Mouse (Mus musculus): ENCODE measurements around the gene AU040320. TPM values are rescaled to one million over a fixed set of nuclear protein-coding genes. Genes with fewer than 3 reads are reported as not detected.

AU040320 gene
- polyA plus RNA-seq, 1 experiment from 2014 or later: 18.9 TPM

DNA sequence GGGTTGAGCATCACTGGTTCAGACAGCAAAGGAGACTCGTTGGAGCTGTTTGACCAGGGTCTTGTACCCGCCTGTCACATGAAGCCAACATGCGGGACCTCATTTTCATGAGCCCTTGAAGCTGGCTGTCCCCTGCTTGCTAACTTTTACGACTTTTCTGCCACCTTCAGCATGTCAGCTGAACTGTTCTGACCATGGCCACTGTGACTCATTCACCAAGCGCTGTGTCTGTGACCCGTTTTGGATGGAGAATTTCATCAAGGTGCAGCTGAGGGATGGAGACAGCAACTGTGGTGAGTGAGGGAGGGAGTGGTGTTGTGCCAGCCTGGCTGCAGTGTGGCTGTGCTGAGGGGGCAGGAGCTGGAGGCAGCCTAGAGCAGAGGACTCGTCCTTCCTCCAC, 93.6 kb downstream of the AU040320 start:
- H3K36me3 ChIP-seq (ENCODE audit: control insufficient read depth, insufficient read depth, low read length): peaks cover 2% of the 10 kb centered on the region; the same call in 1 of the 2 replicates
- no peak for ATAC-seq (ENCODE audit: insufficient number of reproducible peaks, low FRiP score, low TSS enrichment, low read depth)
- no peak overlapping the region for H3K9ac ChIP-seq (ENCODE audit: low read length)
- no peaks in the 10 kb centered on the region for H3K9me3 ChIP-seq (ENCODE audit: control insufficient read depth, low read length)
- no peak for DNase-seq (ENCODE audit: low spot score)
- 54% methylated on average over 7 of the region's 7 CpGs for WGBS
- no peak overlapping the region for H3K4me3 ChIP-seq (ENCODE audit: low read depth, low read length)
- H3K4me1 ChIP-seq (ENCODE audit: control insufficient read depth, insufficient read depth, low read length): no peaks in the 10 kb centered on the region
- no peak overlapping the region for H3K4me2 ChIP-seq (ENCODE audit: low read depth, severe bottlenecking)
- no peaks in the 10 kb centered on the region for H3K27me3 ChIP-seq (ENCODE audit: control insufficient read depth, insufficient read depth, low read length)
- H3K27ac ChIP-seq (replicated peaks; ENCODE audit: low read depth, low read length): no peak overlapping the region

DNA sequence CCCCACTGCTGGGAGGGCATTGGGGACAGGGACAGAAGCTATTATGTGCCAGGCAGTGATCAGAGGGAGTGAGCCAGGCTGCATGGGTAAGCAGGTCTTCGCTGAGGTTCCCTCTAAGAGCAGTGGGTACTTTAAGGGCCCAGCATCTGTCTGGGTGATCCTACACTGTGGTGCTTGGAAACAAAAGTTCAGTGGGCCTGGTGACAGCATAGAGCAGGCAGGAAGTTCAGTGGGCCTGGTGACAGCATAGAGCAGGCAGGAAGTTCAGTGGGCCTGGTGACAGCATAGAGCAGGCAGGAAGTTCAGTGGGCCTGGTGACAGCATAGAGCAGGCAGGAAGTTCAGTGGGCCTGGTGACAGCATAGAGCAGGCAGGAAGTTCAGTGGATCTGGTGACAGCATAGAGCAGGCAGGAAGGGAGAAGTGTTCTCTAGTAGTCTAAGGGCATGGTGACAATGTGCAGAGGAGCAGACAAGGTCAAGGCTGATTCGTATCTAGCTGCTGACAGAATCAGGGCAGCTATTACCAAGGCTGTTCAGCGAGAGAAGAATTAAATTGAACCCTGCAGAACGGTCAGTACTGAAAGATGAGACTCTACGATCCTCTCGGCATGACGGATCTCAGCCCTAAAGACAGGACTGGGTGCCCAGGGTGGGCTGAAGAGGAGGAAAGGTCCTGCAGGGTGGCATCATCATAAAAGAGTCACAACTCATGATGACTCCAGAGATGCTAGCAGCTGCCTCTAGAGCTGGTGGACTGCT, 96.9 kb downstream of the AU040320 start:
- no peak for DNase-seq (ENCODE audit: low spot score)
- H3K4me1 ChIP-seq (ENCODE audit: control insufficient read depth, insufficient read depth, low read length): no peaks in the 10 kb centered on the region
- H3K4me3 ChIP-seq (ENCODE audit: low read depth, low read length): no peak overlapping the region
- 77% methylated on average over 7 of the region's 7 CpGs for WGBS
- no peak overlapping the region for H3K4me2 ChIP-seq (ENCODE audit: low read depth, severe bottlenecking)
- no peaks in the 10 kb centered on the region for H3K9me3 ChIP-seq (ENCODE audit: control insufficient read depth, low read length)
- no peak for ATAC-seq (ENCODE audit: insufficient number of reproducible peaks, low FRiP score, low TSS enrichment, low read depth)
- no peak overlapping the region for H3K27ac ChIP-seq (replicated peaks; ENCODE audit: low read depth, low read length)
- H3K36me3 ChIP-seq (ENCODE audit: control insufficient read depth, insufficient read depth, low read length): peaks cover 3% of the 10 kb centered on the region
- 0 out of 2 replicates have a peak overlapping the region, but pooled peaks have one; percentile 17 for H3K9ac ChIP-seq (ENCODE audit: low read length)
- no peaks in the 10 kb centered on the region for H3K27me3 ChIP-seq (ENCODE audit: control insufficient read depth, insufficient read depth, low read length)

DNA sequence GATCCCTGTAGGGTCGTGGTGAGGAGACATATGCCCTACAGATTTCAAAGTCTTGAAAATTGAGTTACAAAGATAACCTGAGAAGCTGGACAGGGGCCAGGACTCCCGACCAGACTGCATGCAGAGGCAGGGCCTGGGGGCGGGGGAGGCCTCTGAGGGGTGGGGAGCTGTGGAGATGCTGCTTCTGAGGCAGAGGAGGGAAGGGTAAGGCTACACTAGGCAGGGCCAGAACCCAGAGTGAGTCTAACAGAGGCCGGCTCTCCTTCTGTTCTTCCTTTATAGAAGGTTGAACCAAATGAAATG, 97.4 kb downstream of the AU040320 start:
- Histone ChIP-seq H3K36me3 (ENCODE audit: control insufficient read depth, insufficient read depth, low read length) (peaks cover 3% of the 10 kb centered on the region), H3K4me3 (ENCODE audit: low read depth, low read length) (no peak overlapping the region), H3K27ac (replicated peaks; ENCODE audit: low read depth, low read length) (no peak overlapping the region), H3K4me2 (ENCODE audit: low read depth, severe bottlenecking) (no peak overlapping the region), H3K9me3 (ENCODE audit: control insufficient read depth, low read length) (no peaks in the 10 kb centered on the region), H3K9ac (ENCODE audit: low read length) (no peak overlapping the region), H3K4me1 (ENCODE audit: control insufficient read depth, insufficient read depth, low read length) (no peaks in the 10 kb centered on the region), H3K27me3 (ENCODE audit: control insufficient read depth, insufficient read depth, low read length) (no peaks in the 10 kb centered on the region)
- 57% methylated on average over 4 of the region's 4 CpGs for WGBS
- no peak for DNase-seq (ENCODE audit: low spot score)
- ATAC-seq (ENCODE audit: insufficient number of reproducible peaks, low FRiP score, low TSS enrichment, low read depth): no peak

DNA sequence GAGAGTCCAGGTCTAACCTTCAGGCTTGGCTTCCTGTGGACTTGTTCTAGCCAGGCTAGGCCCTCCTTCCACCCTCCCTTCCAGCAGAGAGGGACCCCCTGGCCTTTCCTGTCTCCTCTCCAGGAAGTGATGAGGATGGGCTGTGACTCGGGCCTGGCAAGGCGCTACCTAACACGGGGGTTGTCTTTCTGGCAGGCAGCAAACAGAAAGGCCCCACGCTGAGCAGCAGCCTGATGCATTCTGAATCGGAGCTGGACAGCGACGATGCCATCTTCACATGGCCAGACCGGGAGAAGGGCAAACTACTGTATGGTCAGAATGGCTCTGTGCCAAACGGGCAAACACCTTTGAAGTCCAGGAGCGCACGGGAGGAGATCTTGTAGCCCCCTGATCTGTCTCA, 99.6 kb downstream of the AU040320 start:
- WGBS: 73% methylated on average over 11 of the region's 11 CpGs
- Histone ChIP-seq H3K27ac (replicated peaks; ENCODE audit: low read depth, low read length) (no peak overlapping the region), H3K4me1 (ENCODE audit: control insufficient read depth, insufficient read depth, low read length) (no peaks in the 10 kb centered on the region), H3K9ac (ENCODE audit: low read length) (no peak overlapping the region), H3K9me3 (ENCODE audit: control insufficient read depth, low read length) (no peaks in the 10 kb centered on the region), H3K27me3 (ENCODE audit: control insufficient read depth, insufficient read depth, low read length) (no peaks in the 10 kb centered on the region), H3K4me3 (ENCODE audit: low read depth, low read length) (no peak overlapping the region), H3K36me3 (ENCODE audit: control insufficient read depth, insufficient read depth, low read length) (peaks cover 3% of the 10 kb centered on the region), H3K4me2 (ENCODE audit: low read depth, severe bottlenecking) (no peak overlapping the region)
- no peak for ATAC-seq (ENCODE audit: insufficient number of reproducible peaks, low FRiP score, low TSS enrichment, low read depth)
- DNase-seq (ENCODE audit: low spot score): no peak

DNA sequence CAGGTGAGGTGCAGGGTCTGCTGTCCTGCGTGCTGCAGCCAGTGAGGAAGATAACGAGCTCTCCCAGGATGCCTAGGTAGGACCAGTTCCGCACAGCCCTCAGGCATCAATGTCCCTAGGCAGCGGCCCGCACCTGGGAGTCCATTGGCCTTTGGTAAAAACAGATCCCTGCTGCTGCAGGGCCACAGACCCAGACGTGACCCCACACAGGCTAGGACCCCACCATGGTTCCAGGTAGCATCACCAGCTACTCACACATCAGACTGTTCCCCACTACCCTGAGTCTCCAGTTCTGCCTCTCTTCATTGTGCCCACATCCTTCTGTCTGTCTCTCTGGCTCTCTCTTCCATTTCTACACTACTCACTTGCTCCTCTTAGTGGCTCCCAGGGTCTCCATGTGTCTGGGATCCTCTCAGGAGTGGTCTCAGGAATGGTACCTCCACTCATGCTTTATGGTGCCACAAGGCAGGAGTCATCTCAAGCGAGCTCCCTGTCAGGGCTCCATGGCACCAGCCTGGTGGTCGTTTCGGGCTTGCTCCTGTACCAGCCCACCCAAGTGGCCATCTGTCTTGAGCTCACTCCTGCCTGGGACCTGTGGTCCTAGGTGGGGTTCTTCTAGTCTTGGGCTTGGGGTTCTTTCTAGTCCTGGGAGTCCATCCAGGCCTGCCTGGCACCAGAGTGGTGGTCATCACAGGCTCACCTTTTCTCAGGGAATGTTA, 107.1 kb downstream of the AU040320 start:
- H3K4me2 ChIP-seq (ENCODE audit: low read depth, severe bottlenecking): no peak overlapping the region
- H3K4me3 ChIP-seq (ENCODE audit: low read depth, low read length): no peak overlapping the region
- no peaks in the 10 kb centered on the region for H3K9me3 ChIP-seq (ENCODE audit: control insufficient read depth, low read length)
- no peak overlapping the region for H3K27ac ChIP-seq (replicated peaks; ENCODE audit: low read depth, low read length)
- no peaks in the 10 kb centered on the region for H3K4me1 ChIP-seq (ENCODE audit: control insufficient read depth, insufficient read depth, low read length)
- WGBS: 86% methylated on average over 9 of the region's 9 CpGs
- no peaks in the 10 kb centered on the region for H3K27me3 ChIP-seq (ENCODE audit: control insufficient read depth, insufficient read depth, low read length)
- H3K36me3 ChIP-seq (ENCODE audit: control insufficient read depth, insufficient read depth, low read length): peaks cover 11% of the 10 kb centered on the region
- peak overlapping the region; percentile 17; the same call in 1 of the 2 replicates for H3K9ac ChIP-seq (ENCODE audit: low read length)
- ATAC-seq (ENCODE audit: insufficient number of reproducible peaks, low FRiP score, low TSS enrichment, low read depth) (0 out of 2 replicates have a peak, but pooled peaks have one; percentile 54), DNase-seq (ENCODE audit: low spot score) (no peak)

DNA sequence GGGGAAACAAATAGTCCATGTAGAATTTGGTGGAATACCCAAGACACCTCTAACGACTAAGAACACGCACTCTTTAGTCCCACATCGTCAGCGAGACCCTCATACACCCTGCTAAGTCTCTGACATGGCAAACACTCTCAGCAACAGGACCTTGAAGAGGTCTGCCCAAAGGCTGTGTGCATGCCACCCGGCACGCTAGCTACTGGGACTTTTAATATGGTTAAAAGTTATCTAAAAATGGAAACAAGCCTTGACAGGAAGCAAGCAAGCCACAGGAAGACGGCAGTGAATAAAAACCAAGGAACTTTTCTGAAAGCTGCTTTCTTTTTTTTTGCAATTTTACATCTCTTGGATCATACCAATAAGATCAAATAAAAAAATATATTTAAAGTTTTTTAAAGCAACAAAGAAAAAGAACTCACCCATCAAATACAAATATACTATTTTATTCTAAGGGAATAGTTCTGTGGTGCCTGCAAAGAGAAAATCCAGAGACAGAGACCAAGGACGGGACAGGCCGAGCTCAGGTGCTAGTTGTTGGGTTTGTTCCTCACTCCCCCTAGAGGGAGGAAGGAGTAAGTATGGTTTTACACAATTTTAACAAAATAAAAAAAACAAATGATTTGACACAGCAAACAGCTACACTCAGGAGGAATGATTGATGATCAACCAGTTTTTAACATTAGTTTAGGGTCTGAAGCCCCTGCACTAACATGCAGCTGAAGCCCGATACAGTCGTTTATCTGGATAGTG, 108.3 kb downstream of the AU040320 start:
- Histone ChIP-seq H3K4me2 (ENCODE audit: low read depth, severe bottlenecking) (no peak overlapping the region), H3K36me3 (ENCODE audit: control insufficient read depth, insufficient read depth, low read length) (peaks cover 13% of the 10 kb centered on the region), H3K9me3 (ENCODE audit: control insufficient read depth, low read length) (no peaks in the 10 kb centered on the region), H3K4me1 (ENCODE audit: control insufficient read depth, insufficient read depth, low read length) (no peaks in the 10 kb centered on the region), H3K4me3 (ENCODE audit: low read depth, low read length) (no peak overlapping the region), H3K27me3 (ENCODE audit: control insufficient read depth, insufficient read depth, low read length) (no peaks in the 10 kb centered on the region), H3K9ac (ENCODE audit: low read length) (no peak overlapping the region), H3K27ac (replicated peaks; ENCODE audit: low read depth, low read length) (no peak overlapping the region)
- DNase-seq (ENCODE audit: low spot score) (no peak), ATAC-seq (ENCODE audit: insufficient number of reproducible peaks, low FRiP score, low TSS enrichment, low read depth) (no peak)
- 86% methylated on average over 11 of the region's 11 CpGs for WGBS

DNA sequence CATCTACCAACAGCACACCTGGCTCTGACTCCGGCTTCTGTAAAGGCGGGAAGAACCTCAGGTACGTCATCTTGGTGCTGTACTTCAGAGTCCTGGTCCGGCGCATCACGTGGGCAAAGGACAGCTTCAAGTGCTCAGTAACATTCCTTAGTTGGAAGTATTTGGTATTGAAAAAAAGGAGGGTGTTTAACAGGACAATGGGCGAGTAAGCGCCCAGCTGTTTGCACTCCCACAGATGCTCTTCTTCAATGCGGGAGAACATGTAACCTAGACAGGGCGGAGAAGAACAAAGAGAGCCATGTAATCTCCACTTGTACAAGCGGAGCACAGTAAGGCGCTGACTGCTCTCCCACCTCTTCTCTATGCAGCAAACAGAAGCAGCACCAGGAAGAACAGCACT, 115.4 kb downstream of the AU040320 start:
- no peaks in the 10 kb centered on the region for H3K27me3 ChIP-seq (ENCODE audit: control insufficient read depth, insufficient read depth, low read length)
- no peak overlapping the region for H3K4me2 ChIP-seq (ENCODE audit: low read depth, severe bottlenecking)
- DNase-seq (ENCODE audit: low spot score) (no peak), ATAC-seq (ENCODE audit: insufficient number of reproducible peaks, low FRiP score, low TSS enrichment, low read depth) (no peak)
- H3K9ac ChIP-seq (ENCODE audit: low read length): no peak overlapping the region
- H3K4me1 ChIP-seq (ENCODE audit: control insufficient read depth, insufficient read depth, low read length): no peaks in the 10 kb centered on the region
- no peaks in the 10 kb centered on the region for H3K9me3 ChIP-seq (ENCODE audit: control insufficient read depth, low read length)
- H3K4me3 ChIP-seq (ENCODE audit: low read depth, low read length): no peak overlapping the region
- no peak overlapping the region for H3K27ac ChIP-seq (replicated peaks; ENCODE audit: low read depth, low read length)
- WGBS: 94% methylated on average over 12 of the region's 12 CpGs
- H3K36me3 ChIP-seq (ENCODE audit: control insufficient read depth, insufficient read depth, low read length): peaks cover 13% of the 10 kb centered on the region; the same call in 1 of the 2 replicates

DNA sequence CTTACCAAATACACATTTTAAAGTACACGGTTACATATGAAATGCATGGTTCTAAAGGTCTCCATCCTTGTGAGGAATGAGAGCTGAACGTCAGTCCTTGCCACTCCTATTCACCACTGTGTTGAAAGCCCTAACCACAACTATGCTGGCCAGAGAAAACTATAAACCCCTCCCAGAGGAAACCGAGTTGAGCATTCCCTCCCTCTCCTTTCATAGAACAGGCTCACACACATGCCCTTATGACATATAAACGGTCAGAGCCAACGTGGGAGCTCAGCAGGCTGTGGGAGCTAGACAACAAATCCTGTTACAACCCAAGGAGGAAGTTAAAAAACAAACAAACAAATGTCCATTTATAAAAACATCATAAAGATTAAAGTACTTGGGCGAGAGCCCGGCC, 119.4 kb downstream of the AU040320 start:
- ATAC-seq (ENCODE audit: insufficient number of reproducible peaks, low FRiP score, low TSS enrichment, low read depth): no peak
- Histone ChIP-seq H3K4me2 (ENCODE audit: low read depth, severe bottlenecking) (no peak overlapping the region), H3K4me3 (ENCODE audit: low read depth, low read length) (no peak overlapping the region), H3K9ac (ENCODE audit: low read length) (no peak overlapping the region), H3K9me3 (ENCODE audit: control insufficient read depth, low read length) (no peaks in the 10 kb centered on the region), H3K27ac (replicated peaks; ENCODE audit: low read depth, low read length) (no peak overlapping the region), H3K36me3 (ENCODE audit: control insufficient read depth, insufficient read depth, low read length) (peaks cover 2% of the 10 kb centered on the region; the same call in 1 of the 2 replicates), H3K27me3 (ENCODE audit: control insufficient read depth, insufficient read depth, low read length) (no peaks in the 10 kb centered on the region), H3K4me1 (ENCODE audit: control insufficient read depth, insufficient read depth, low read length) (no peaks in the 10 kb centered on the region)
- DNase-seq (ENCODE audit: low spot score): no peak
- WGBS: 77% methylated on average over 7 of the region's 7 CpGs
